ENCODE assay signal across 8 mouse cellular contexts in the genomic region with DNA sequence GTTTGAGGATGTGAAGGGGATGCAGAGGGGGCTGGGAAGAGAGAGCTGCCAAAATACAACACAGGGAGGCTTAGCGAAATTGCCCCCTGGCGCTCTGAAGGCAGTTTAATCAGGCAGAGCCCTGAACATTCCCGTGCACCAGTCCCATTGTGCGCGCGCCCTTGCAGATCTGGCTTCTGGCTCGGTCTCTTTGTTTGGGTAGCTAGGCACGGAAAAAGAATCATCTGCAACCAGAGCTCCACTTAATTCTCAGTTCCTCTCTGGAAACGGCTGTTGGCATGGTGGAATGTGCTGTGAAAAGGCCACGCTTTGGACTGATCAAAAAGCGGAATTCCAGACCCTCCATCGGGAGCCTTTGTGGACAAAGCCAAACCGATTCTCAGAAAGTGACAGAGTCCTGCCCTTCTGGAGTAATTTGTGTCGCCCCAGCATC. TPM values are rescaled to one million over a fixed set of nuclear protein-coding genes. Genes with fewer than 3 reads are reported as not detected.
DNase-seq lines count a peak whose midpoint lies in the region; ATAC-seq lines count a peak whose summit lies in the region.

No protein-coding gene starts in this region.

- H3K4me2 ChIP-seq in kidney, embryonic 14.5 days (replicated peaks; ENCODE audit: low read depth, low read length) = peak overlapping the region; percentile 42
- H3K4me2 ChIP-seq in midbrain, embryonic 16.5 days (ENCODE audit: low read length) = peak overlapping the region; percentile 59

- no peak for DNase-seq in kidney, adult 11 months
- peak; percentile 29 to 61 for DNase-seq in cerebellum, postnatal 4 days (ENCODE audit: low spot score in 2 of 2)
- peak; percentile 17 for DNase-seq in gastrocnemius, postnatal 10 days
- peak; percentile 36 to 40 for DNase-seq in layer of hippocampus, postnatal 36 days
- no peak for DNase-seq in urinary bladder, postnatal 4 days (ENCODE audit: low spot score in 2 of 2)

- H3K4me1 ChIP-seq in kidney, embryonic 14.5 days (ENCODE audit: control insufficient read depth, insufficient read depth, low read length) = peaks cover 2% of the 10 kb centered on the region; the same call in 1 of the 2 replicates
- H3K4me1 ChIP-seq in midbrain, embryonic 16.5 days (ENCODE audit: control insufficient read depth, insufficient read depth, low read length) = peaks cover 22% of the 10 kb centered on the region

- no peaks in the 10 kb centered on the region for H3K36me3 ChIP-seq in kidney, embryonic 14.5 days (ENCODE audit: control insufficient read depth, insufficient read depth, low read length)
- H3K36me3 ChIP-seq in midbrain, embryonic 16.5 days (ENCODE audit: control insufficient read depth, insufficient read depth, low read length) = no peaks in the 10 kb centered on the region

- H3K27me3 ChIP-seq in kidney, embryonic 14.5 days (ENCODE audit: control insufficient read depth, insufficient read depth, low read length) = no peaks in the 10 kb centered on the region
- no peaks in the 10 kb centered on the region for H3K27me3 ChIP-seq in midbrain, embryonic 16.5 days (ENCODE audit: control insufficient read depth, insufficient read depth, low read depth, low read length)

- under 1% methylated on average over 14 of the region's 14 CpGs for WGBS in kidney, embryonic 14.5 days
- 0% methylated on average over 14 of the region's 14 CpGs for WGBS in midbrain, embryonic 16.5 days

- ATAC-seq in kidney, embryonic 14.5 days (ENCODE audit: low FRiP score, low TSS enrichment) = 0 out of 2 replicates have a peak, but pooled peaks have one; percentile 46
- ATAC-seq in midbrain, embryonic 16.5 days = peak; percentile 93
- no peak for ATAC-seq in CD4-positive, CD25-positive, alpha-beta regulatory T cell, adult 4 months

- H3K27ac ChIP-seq in kidney, embryonic 14.5 days (ENCODE audit: low read depth, low read length) = no peak overlapping the region
- peak overlapping the region; percentile 92 for H3K27ac ChIP-seq in midbrain, embryonic 16.5 days (ENCODE audit: low read length)

- H3K9ac ChIP-seq in kidney, embryonic 14.5 days (ENCODE audit: low read depth, low read length) = no peak overlapping the region; the same call in 1 of the 2 replicates
- H3K9ac ChIP-seq in midbrain, embryonic 16.5 days (ENCODE audit: low read depth, low read length) = peak overlapping the region; percentile 70

- H3K9me3 ChIP-seq in kidney, embryonic 14.5 days (ENCODE audit: control insufficient read depth, low read length) = no peaks in the 10 kb centered on the region
- no peaks in the 10 kb centered on the region for H3K9me3 ChIP-seq in midbrain, embryonic 16.5 days (replicated peaks; ENCODE audit: control insufficient read depth, low read length, poor library complexity, severe bottlenecking)

- peak overlapping the region; percentile 33 for H3K4me3 ChIP-seq in kidney, embryonic 14.5 days (ENCODE audit: low read length)
- H3K4me3 ChIP-seq in midbrain, embryonic 16.5 days (ENCODE audit: low read depth, low read length) = peak overlapping the region; percentile 38

RNA-seq across cellular contexts. Expression of gene Rad23b, which starts 55.6 kb away (rescaled TPM):
- 65.1 and 90.4 TPM in 2 replicates for polyA plus RNA-seq in kidney, embryonic 14.5 days (2014; fragmentation: Nextera tagmentation; extraction: Ambion mirVana)
- total RNA-seq in gastrocnemius, postnatal 10 days (2021) = 100 to 1,000 TPM; 122 to 131 TPM
- 100 to 1,000 TPM; 177 to 178 TPM for total RNA-seq in layer of hippocampus, postnatal 36 days (2021)
- polyA plus RNA-seq in midbrain, embryonic 16.5 days (2015; fragmentation: Nextera tagmentation; extraction: Ambion mirVana) = 84.4 and 86.0 TPM in 2 replicates
- 10 to 100 TPM; 13.0 to 18.1 TPM for polyA plus RNA-seq in CD4-positive, CD25-positive, alpha-beta regulatory T cell, adult 4 months (2017; shearing (Covaris generic))

Comparison
In these comparisons a context has a peak if more than half of its experiments do, and no peak if none do; other contexts are left out.
1. DNase-seq: peak in cerebellum, postnatal 4 days (2 of 2), gastrocnemius, postnatal 10 days (single experiment) and layer of hippocampus, postnatal 36 days (2 of 2); none in kidney, adult 11 months (single experiment) and urinary bladder, postnatal 4 days (0 of 2).